Mouse (Mus musculus): ENCODE measurements around the gene Dip2a. TPM values are rescaled to one million over a fixed set of nuclear protein-coding genes. Genes with fewer than 3 reads are reported as not detected.

The Dip2a gene
- polyA plus RNA-seq, 1 experiment from 2014 or later, result 6.3 TPM

DNA sequence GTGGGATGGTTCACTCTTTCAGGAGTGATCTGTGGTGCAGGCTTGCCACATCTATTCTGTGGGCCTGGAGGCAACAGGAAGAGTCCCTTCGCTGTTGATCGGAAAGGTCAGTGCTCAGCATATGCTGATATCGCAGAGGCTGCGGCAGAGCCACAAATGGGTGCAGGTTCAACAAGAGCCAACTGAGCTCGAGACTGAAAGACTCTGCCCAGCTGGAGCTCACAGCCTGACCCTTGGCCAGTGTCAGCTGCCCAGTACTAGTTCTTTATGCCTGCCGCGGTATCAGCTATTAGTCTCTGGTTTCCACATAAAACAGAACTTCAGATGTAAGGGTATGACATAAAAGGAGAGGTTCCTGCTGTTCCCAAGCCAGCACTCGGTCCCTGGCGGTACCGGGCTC lies 69.8 kb downstream of the Dip2a start:
- Histone ChIP-seq H3K4me2 (ENCODE audit: low read length) (no peak overlapping the region), H3K4me1 (ENCODE audit: control insufficient read depth in 2 of 2, insufficient read depth in 2 of 2, low read length in 2 of 2) (no peaks in the 10 kb centered on the region; a peak in 1 of 4 replicates), H3K4me3 (ENCODE audit: control insufficient read depth in 1 of 2, insufficient read depth in 1 of 2, low read depth in 1 of 2, low read length in 2 of 2) (no peak overlapping the region), H3K9me3 (ENCODE audit: control insufficient read depth, low read length) (no peaks in the 10 kb centered on the region), H3K36me3 (ENCODE audit: control insufficient read depth, insufficient read depth, low read length) (peaks cover 88% of the 10 kb centered on the region), H3K27me3 (ENCODE audit: control insufficient read depth, insufficient read depth, low read length) (no peaks in the 10 kb centered on the region), H3K27ac (replicated peaks in 1 of 2; ENCODE audit: control insufficient read depth in 1 of 2, insufficient read depth in 1 of 2, low read depth in 2 of 2, low read length in 2 of 2) (no peak overlapping the region), H3K9ac (ENCODE audit: low read length) (no peak overlapping the region)
- 71% methylated on average over 10 of the region's 10 CpGs for WGBS
- no peak for ATAC-seq (ENCODE audit: insufficient number of reproducible peaks, insufficient read depth, low FRiP score, low read depth)

- H3K36me3 ChIP-seq (ENCODE audit: control insufficient read depth, insufficient read depth, low read length), result peaks cover 93% of the 10 kb centered on the region
- H3K9me3 ChIP-seq (ENCODE audit: control insufficient read depth, low read length), result no peaks in the 10 kb centered on the region
- no peak overlapping the region for H3K27ac ChIP-seq (replicated peaks in 1 of 2; ENCODE audit: control insufficient read depth in 1 of 2, insufficient read depth in 1 of 2, low read depth in 2 of 2, low read length in 2 of 2)
- WGBS, result 45% methylated on average over 8 of the region's 8 CpGs
- no peaks in the 10 kb centered on the region for H3K27me3 ChIP-seq (ENCODE audit: control insufficient read depth, insufficient read depth, low read length)
- ATAC-seq (ENCODE audit: insufficient number of reproducible peaks, insufficient read depth, low FRiP score, low read depth), result no peak
- no peak overlapping the region for H3K9ac ChIP-seq (ENCODE audit: low read length)
- H3K4me3 ChIP-seq (ENCODE audit: control insufficient read depth in 1 of 2, insufficient read depth in 1 of 2, low read depth in 1 of 2, low read length in 2 of 2), result no peak overlapping the region
- H3K4me2 ChIP-seq (ENCODE audit: low read length), result no peak overlapping the region
- no peaks in the 10 kb centered on the region for H3K4me1 ChIP-seq (ENCODE audit: control insufficient read depth in 2 of 2, insufficient read depth in 2 of 2, low read length in 2 of 2)
Measured at GRCm38 (mm10) chr10:76271238-76271637, 73.9 kb downstream of the Dip2a start.

DNA sequence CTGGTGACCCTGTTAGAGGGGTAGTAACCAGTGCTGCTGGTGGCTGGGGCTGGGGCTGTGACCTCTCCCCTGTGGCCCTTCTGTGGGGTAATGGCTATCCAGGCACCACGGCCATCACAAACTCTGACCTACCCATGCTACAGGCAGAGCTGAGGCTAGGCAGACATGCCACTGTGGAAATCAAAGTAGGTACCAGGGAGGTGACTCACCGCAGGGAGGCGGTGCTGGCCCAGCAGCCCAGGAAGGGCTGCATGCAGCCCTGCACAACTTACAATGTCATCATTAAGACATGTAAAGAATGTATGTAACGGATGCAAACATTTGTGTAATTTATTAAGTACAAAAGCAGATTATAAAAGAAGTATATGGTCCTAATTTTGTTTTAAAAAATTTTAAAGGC lies 82.7 kb downstream of the Dip2a start:
- peaks cover 11 to 17% of the 10 kb centered on the region in 2 experiments for H3K4me1 ChIP-seq (ENCODE audit: control insufficient read depth in 2 of 2, insufficient read depth in 2 of 2, low read length in 2 of 2)

GRCm38 (mm10) chr10:76261447-76261846 lies 83.6 kb downstream of the Dip2a start:
- ATAC-seq (ENCODE audit: insufficient number of reproducible peaks, insufficient read depth, low FRiP score, low read depth), result no peak
- WGBS, result 78% methylated on average over 3 of the region's 3 CpGs

More for the DNA sequence above, 82.7 kb downstream of the Dip2a start:
- no peaks in the 10 kb centered on the region for H3K27me3 ChIP-seq (ENCODE audit: control insufficient read depth, insufficient read depth, low read length)
- 36% methylated on average over 4 of the region's 4 CpGs for WGBS
- peaks cover 38% of the 10 kb centered on the region for H3K36me3 ChIP-seq (ENCODE audit: control insufficient read depth, insufficient read depth, low read length)
- H3K4me3 ChIP-seq (ENCODE audit: control insufficient read depth in 1 of 2, insufficient read depth in 1 of 2, low read depth in 1 of 2, low read length in 2 of 2), result no peak overlapping the region
- no peak overlapping the region for H3K9ac ChIP-seq (ENCODE audit: low read length)
- no peak overlapping the region for H3K27ac ChIP-seq (replicated peaks in 1 of 2; ENCODE audit: control insufficient read depth in 1 of 2, insufficient read depth in 1 of 2, low read depth in 2 of 2, low read length in 2 of 2)
- no peaks in the 10 kb centered on the region for H3K9me3 ChIP-seq (ENCODE audit: control insufficient read depth, low read length)
- ATAC-seq (ENCODE audit: insufficient number of reproducible peaks, insufficient read depth, low FRiP score, low read depth), result no peak
- H3K4me2 ChIP-seq (ENCODE audit: low read length), result no peak overlapping the region

DNA sequence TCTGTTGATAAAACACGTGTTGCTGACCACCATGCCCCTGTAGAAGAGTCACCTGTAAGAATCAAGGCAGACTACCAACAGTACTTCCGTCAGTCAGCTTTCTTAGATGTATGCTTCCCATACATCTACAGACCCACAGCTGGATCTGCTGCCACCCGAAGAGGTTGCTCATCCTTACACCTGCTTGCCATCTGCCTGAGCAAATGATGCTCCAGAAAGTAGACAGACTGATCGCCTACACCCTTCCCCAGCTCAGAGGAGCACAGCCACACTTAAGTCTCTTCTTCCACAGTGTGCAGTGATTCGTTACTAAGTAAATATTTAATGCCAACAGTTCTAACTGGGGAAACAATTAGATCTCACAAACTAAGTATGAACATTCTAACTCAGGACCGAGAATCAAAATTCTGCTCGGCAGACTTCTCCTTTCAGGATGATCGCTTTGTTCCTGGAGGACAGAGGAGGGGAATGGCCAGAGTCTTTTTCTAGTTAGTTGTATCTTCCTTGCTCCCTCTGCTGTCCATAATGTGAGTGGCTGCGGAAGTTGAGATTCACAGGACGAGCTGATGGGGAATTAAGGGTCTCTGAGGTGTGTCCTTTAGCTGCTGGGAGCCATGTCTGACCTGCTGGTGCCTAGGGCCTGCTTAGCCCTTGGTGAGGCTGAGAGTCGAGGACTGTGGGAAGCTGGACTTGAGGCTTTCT lies 84.6 kb downstream of the Dip2a start:
- no peak overlapping the region for H3K4me2 ChIP-seq (ENCODE audit: low read length)
- no peaks in the 10 kb centered on the region for H3K27me3 ChIP-seq (ENCODE audit: control insufficient read depth, insufficient read depth, low read length)
- peaks cover 20% of the 10 kb centered on the region for H3K36me3 ChIP-seq (ENCODE audit: control insufficient read depth, insufficient read depth, low read length)
- no peak overlapping the region for H3K4me3 ChIP-seq (ENCODE audit: control insufficient read depth in 1 of 2, insufficient read depth in 1 of 2, low read depth in 1 of 2, low read length in 2 of 2)
- peaks cover 16 to 24% of the 10 kb centered on the region in 2 experiments for H3K4me1 ChIP-seq (ENCODE audit: control insufficient read depth in 2 of 2, insufficient read depth in 2 of 2, low read length in 2 of 2)
- no peak overlapping the region for H3K9ac ChIP-seq (ENCODE audit: low read length)
- 59% methylated on average over 11 of the region's 11 CpGs for WGBS
- ATAC-seq (ENCODE audit: insufficient number of reproducible peaks, insufficient read depth, low FRiP score, low read depth), result no peak
- no peak overlapping the region for H3K27ac ChIP-seq (replicated peaks in 1 of 2; ENCODE audit: control insufficient read depth in 1 of 2, insufficient read depth in 1 of 2, low read depth in 2 of 2, low read length in 2 of 2)
- H3K9me3 ChIP-seq (ENCODE audit: control insufficient read depth, low read length), result no peaks in the 10 kb centered on the region

More at GRCm38 (mm10) chr10:76261447-76261846, 83.6 kb downstream of the Dip2a start:
- Histone ChIP-seq H3K9ac (ENCODE audit: low read length) (no peak overlapping the region), H3K36me3 (ENCODE audit: control insufficient read depth, insufficient read depth, low read length) (peaks cover 29% of the 10 kb centered on the region), H3K9me3 (ENCODE audit: control insufficient read depth, low read length) (no peaks in the 10 kb centered on the region), H3K27ac (replicated peaks in 1 of 2; ENCODE audit: control insufficient read depth in 1 of 2, insufficient read depth in 1 of 2, low read depth in 2 of 2, low read length in 2 of 2) (no peak overlapping the region), H3K4me3 (ENCODE audit: control insufficient read depth in 1 of 2, insufficient read depth in 1 of 2, low read depth in 1 of 2, low read length in 2 of 2) (no peak overlapping the region), H3K4me1 (ENCODE audit: control insufficient read depth in 2 of 2, insufficient read depth in 2 of 2, low read length in 2 of 2) (peaks cover 14 to 21% of the 10 kb centered on the region in 2 experiments), H3K4me2 (ENCODE audit: low read length) (no peak overlapping the region), H3K27me3 (ENCODE audit: control insufficient read depth, insufficient read depth, low read length) (no peaks in the 10 kb centered on the region)

DNA sequence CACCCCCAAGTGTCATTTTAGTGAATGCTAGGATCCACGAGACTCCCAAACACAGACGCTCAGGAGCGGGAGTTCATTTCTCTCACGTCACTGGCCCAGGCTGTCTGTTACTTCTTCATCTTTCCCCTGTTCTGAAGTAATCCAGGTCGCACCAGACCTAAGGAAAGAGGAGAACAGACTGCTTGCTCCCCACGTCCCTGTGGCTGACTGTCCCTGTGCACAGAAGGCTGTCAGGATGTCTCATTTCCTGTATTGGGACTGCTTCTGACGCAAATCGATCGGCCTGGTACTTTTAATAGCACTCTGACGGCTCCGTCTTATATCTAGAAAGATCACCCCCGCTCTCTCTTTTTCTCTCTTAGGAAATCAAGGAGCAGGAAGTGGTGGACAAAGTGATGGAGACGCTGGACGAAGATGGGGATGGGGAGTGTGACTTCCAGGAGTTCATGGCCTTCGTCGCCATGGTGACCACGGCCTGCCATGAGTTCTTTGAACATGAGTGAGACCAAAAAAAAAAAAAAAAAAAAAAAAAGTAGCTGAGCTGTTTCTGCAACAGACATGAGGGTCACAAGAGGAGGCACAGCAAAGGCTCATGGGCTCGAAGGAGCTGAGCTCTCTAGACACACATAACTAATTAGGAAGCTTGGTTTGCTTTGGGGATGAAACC lies 85.4 kb downstream of the Dip2a start:
- Histone ChIP-seq H3K4me1 (ENCODE audit: control insufficient read depth in 2 of 2, insufficient read depth in 2 of 2, low read length in 2 of 2) (peaks cover 17 to 26% of the 10 kb centered on the region in 2 experiments), H3K27ac (replicated peaks in 1 of 2; ENCODE audit: control insufficient read depth in 1 of 2, insufficient read depth in 1 of 2, low read depth in 2 of 2, low read length in 2 of 2) (no peak overlapping the region), H3K9me3 (ENCODE audit: control insufficient read depth, low read length) (no peaks in the 10 kb centered on the region), H3K9ac (ENCODE audit: low read length) (no peak overlapping the region), H3K27me3 (ENCODE audit: control insufficient read depth, insufficient read depth, low read length) (no peaks in the 10 kb centered on the region), H3K4me3 (ENCODE audit: control insufficient read depth in 1 of 2, insufficient read depth in 1 of 2, low read depth in 1 of 2, low read length in 2 of 2) (no peak overlapping the region), H3K4me2 (ENCODE audit: low read length) (no peak overlapping the region), H3K36me3 (ENCODE audit: control insufficient read depth, insufficient read depth, low read length) (peaks cover 12% of the 10 kb centered on the region)
- 75% methylated on average over 18 of the region's 18 CpGs for WGBS
- ATAC-seq (ENCODE audit: insufficient number of reproducible peaks, insufficient read depth, low FRiP score, low read depth), result no peak

DNA sequence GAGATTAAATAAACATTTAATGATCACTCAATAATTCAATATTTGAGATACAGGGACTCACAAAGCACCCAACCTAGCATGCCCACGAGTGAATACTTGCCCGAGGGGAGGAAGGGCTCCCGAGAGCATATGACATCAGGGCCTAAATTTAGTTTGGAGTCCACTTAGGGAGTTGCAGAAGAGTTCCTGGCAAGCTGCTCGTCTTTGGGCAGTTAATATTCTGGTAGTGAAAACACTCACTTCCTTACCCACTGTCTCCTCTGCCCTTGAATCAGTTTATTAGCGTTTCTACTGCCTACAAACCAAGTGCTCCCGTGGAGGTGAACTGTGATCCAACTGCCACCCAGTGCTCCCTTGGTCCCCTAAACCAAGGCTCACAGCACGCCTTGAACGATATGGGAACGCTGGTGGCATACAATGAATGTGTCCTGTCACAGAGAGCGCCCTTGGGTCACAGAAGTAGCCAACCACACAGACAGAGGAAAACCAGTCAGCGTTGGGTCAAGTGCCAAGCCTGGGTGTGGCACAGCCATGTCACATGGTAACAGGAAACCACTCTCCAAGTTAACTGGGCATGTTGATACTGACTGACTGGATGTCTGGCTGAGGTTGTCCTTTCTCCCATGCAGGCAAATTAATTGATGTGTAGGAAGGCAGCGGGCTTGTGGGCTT lies 87.2 kb downstream of the Dip2a start:
- Histone ChIP-seq H3K9me3 (ENCODE audit: control insufficient read depth, low read length) (no peaks in the 10 kb centered on the region), H3K27ac (replicated peaks in 1 of 2; ENCODE audit: control insufficient read depth in 1 of 2, insufficient read depth in 1 of 2, low read depth in 2 of 2, low read length in 2 of 2) (peak overlapping the region; percentile 94), H3K36me3 (ENCODE audit: control insufficient read depth, insufficient read depth, low read length) (no peaks in the 10 kb centered on the region), H3K27me3 (ENCODE audit: control insufficient read depth, insufficient read depth, low read length) (no peaks in the 10 kb centered on the region), H3K9ac (ENCODE audit: low read length) (peak overlapping the region; percentile 35; the same call in 1 of the 2 replicates), H3K4me2 (ENCODE audit: low read length) (peak overlapping the region; percentile 33), H3K4me1 (ENCODE audit: control insufficient read depth in 2 of 2, insufficient read depth in 2 of 2, low read length in 2 of 2) (peaks cover 23 to 33% of the 10 kb centered on the region in 2 experiments), H3K4me3 (ENCODE audit: control insufficient read depth in 1 of 2, insufficient read depth in 1 of 2, low read depth in 1 of 2, low read length in 2 of 2) (no peak overlapping the region)
- 42% methylated on average over 12 of the region's 12 CpGs for WGBS
- peak; percentile 62; the same call in 1 of the 2 replicates for ATAC-seq (ENCODE audit: insufficient number of reproducible peaks, insufficient read depth, low FRiP score, low read depth)
